Comparison of ENCODE assay signal across 20 mouse cellular contexts in the genomic region with DNA sequence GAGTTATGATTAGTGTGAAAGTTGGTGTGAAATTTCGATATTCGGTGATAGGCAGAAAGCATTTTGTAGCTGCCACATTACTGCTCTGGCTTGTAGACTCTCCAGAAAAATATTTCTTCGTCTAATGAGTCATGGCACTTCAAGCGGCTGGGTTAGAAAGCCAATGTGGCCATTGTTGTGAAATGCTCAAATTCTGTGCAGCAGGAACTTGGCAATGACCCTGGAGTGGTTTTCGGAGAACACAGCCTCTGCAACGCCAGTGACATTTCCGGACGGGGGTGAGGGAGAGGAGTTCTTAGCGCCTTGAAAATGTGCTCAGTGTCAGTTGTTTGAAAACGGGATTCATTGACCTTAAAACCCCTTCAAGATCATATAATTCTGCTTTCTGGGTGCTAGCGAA. TPM values are rescaled to one million over a fixed set of nuclear protein-coding genes. Genes with fewer than 3 reads are reported as not detected.
DNase-seq lines count a peak whose midpoint lies in the region; ATAC-seq and TF ChIP-seq lines count a peak whose summit lies in the region.
"Had no signal": no experiment of that assay in that cellular context is flagged by ENCODE, and none has a peak within 500 bp of the region (broad histone marks: within the 10 kb centered on the region; RNA-seq: fewer than 3 reads in every experiment).

No protein-coding gene starts in this region.

- no peak overlapping the region for H3K4me2 ChIP-seq in stomach, postnatal 0 days (replicated peaks; ENCODE audit: low read depth)
- no peak overlapping the region for H3K4me2 ChIP-seq in midbrain, embryonic 16.5 days (ENCODE audit: low read length)
- H3K4me2 ChIP-seq: heart, embryonic 12.5 days; liver, embryonic 11.5 days; midbrain, embryonic 12.5 days had no signal

- no peak overlapping the region for H3K9ac ChIP-seq in stomach, postnatal 0 days (ENCODE audit: low read length)
- H3K9ac ChIP-seq in midbrain, embryonic 16.5 days (ENCODE audit: low read depth, low read length) = no peak overlapping the region
- H3K9ac ChIP-seq: forebrain, postnatal 0 days; heart, embryonic 12.5 days; midbrain, embryonic 12.5 days had no signal

- intact Hi-C loops in left cerebral cortex, postnatal 4 days (cut with DNase I) = no loop called here

- no peaks in the 10 kb centered on the region for H3K27me3 ChIP-seq in stomach, postnatal 0 days (ENCODE audit: control insufficient read depth, insufficient read depth, low read length)
- H3K27me3 ChIP-seq in midbrain, embryonic 16.5 days (ENCODE audit: control insufficient read depth, insufficient read depth, low read depth, low read length) = no peaks in the 10 kb centered on the region
- H3K27me3 ChIP-seq: CH12.LX; heart, embryonic 12.5 days; midbrain, embryonic 12.5 days had no signal

- no peaks in the 10 kb centered on the region for H3K4me1 ChIP-seq in stomach, postnatal 0 days (replicated peaks; ENCODE audit: control insufficient read depth, insufficient read depth)
- no peaks in the 10 kb centered on the region for H3K4me1 ChIP-seq in midbrain, embryonic 16.5 days (ENCODE audit: control insufficient read depth, insufficient read depth, low read length)
- H3K4me1 ChIP-seq: embryonic facial prominence, embryonic 10.5 days; heart, embryonic 12.5 days; midbrain, embryonic 12.5 days had no signal

- ATAC-seq in stomach, postnatal 0 days (ENCODE audit: low FRiP score, low TSS enrichment) = no peak
- ATAC-seq in midbrain, embryonic 16.5 days = no peak
- ATAC-seq: forebrain, postnatal 0 days had no signal

- H3K36me3 ChIP-seq in stomach, postnatal 0 days (ENCODE audit: control insufficient read depth, insufficient read depth, low read length) = no peaks in the 10 kb centered on the region
- no peaks in the 10 kb centered on the region for H3K36me3 ChIP-seq in midbrain, embryonic 16.5 days (ENCODE audit: control insufficient read depth, insufficient read depth, low read length)
- H3K36me3 ChIP-seq: embryonic facial prominence, embryonic 10.5 days; heart, embryonic 12.5 days; midbrain, embryonic 12.5 days had no signal

- no peaks in the 10 kb centered on the region for H3K9me3 ChIP-seq in stomach, postnatal 0 days (ENCODE audit: control insufficient read depth, low read length)
- H3K9me3 ChIP-seq in midbrain, embryonic 16.5 days (replicated peaks; ENCODE audit: control insufficient read depth, low read length, poor library complexity, severe bottlenecking) = no peaks in the 10 kb centered on the region
- H3K9me3 ChIP-seq: embryonic facial prominence, embryonic 10.5 days; heart, embryonic 12.5 days; midbrain, embryonic 12.5 days had no signal

- no peak overlapping the region for H3K27ac ChIP-seq in stomach, postnatal 0 days (replicated peaks)
- no peak overlapping the region for H3K27ac ChIP-seq in midbrain, embryonic 16.5 days (ENCODE audit: low read length)
- H3K27ac ChIP-seq: embryonic facial prominence, embryonic 10.5 days; midbrain, embryonic 12.5 days had no signal

- TF ChIP-seq EP300 in stomach, postnatal 0 days (optimal IDR thresholded peaks at IDR 0.05) = no peak

- H3K4me3 ChIP-seq in stomach, postnatal 0 days (ENCODE audit: low read depth, low read length) = no peak overlapping the region
- H3K4me3 ChIP-seq in midbrain, embryonic 16.5 days (ENCODE audit: low read depth, low read length) = no peak overlapping the region
- H3K4me3 ChIP-seq: embryonic facial prominence, embryonic 10.5 days; heart, embryonic 12.5 days; midbrain, embryonic 12.5 days had no signal

- no peak for TF ChIP-seq CTCF in stomach, postnatal 0 days (IDR thresholded peaks at IDR 0.05; ENCODE audit: low read depth)

- peak; percentile 21 for DNase-seq in adrenal gland, adult 2 months
- no peak for DNase-seq in adrenal gland, adult 18-20 months (ENCODE audit: low spot score in 2 of 2)
- peak; percentile 22 for DNase-seq in left cerebral cortex, postnatal 4 days
- no peak for DNase-seq in left cerebral cortex, adult 18-20 months (ENCODE audit: low spot score in 2 of 2)
- peak; percentile 1 to 31 for DNase-seq in adrenal gland, postnatal 36 days
- peak; percentile 16 for DNase-seq in lung, postnatal 14 days
- no peak for DNase-seq in stomach, postnatal 0 days (ENCODE audit: low spot score)
- DNase-seq: forebrain, postnatal 0 days; heart, postnatal 4 days; kidney, adult 8-10 months; kidney, postnatal 36 days; right cerebral cortex, adult 18-20 months had no signal

- WGBS in stomach, postnatal 0 days = 66% methylated on average over 11 of the region's 11 CpGs
- 83% methylated on average over 11 of the region's 11 CpGs for WGBS in midbrain, embryonic 16.5 days

RNA-seq across cellular contexts. Expression of gene Col9a1, which starts 9.6 kb away (rescaled TPM):
- not detected for total RNA-seq in adrenal gland, adult 2 months (2021)
- not detected in 2 replicates for polyA plus RNA-seq in adrenal gland, adult 2 months (2012; rRNA removed)
- not detected for total RNA-seq in adrenal gland, adult 18-20 months (2021)
- total RNA-seq in left cerebral cortex, postnatal 4 days (2021) = 1 to 10 TPM; 2.0 to 3.0 TPM
- total RNA-seq in left cerebral cortex, adult 18-20 months (2021) = under 1 TPM; 0.56 to 0.60 TPM
- not detected for total RNA-seq in adrenal gland, postnatal 36 days (2021)
- polyA plus RNA-seq in stomach, postnatal 0 days (2015; fragmentation: Nextera tagmentation; extraction: Ambion mirVana) = 0.27 and 0.32 TPM in 2 replicates
- 1.7 and 1.8 TPM in 2 replicates for polyA plus RNA-seq in midbrain, embryonic 16.5 days (2015; fragmentation: Nextera tagmentation; extraction: Ambion mirVana)
- total RNA-seq: CH12.LX; granulocyte monocyte progenitor cell, adult 5-6 weeks had no signal
- polyA plus RNA-seq: small intestine, adult 2 months had no signal

Comparison
In these comparisons a context has a peak if more than half of its experiments do, and no peak if none do; other contexts are left out.
1. DNase-seq: peak in adrenal gland, adult 2 months (single experiment), left cerebral cortex, postnatal 4 days (single experiment), adrenal gland, postnatal 36 days (2 of 2) and lung, postnatal 14 days (single experiment); none in adrenal gland, adult 18-20 months (0 of 2), left cerebral cortex, adult 18-20 months (0 of 2) and stomach, postnatal 0 days (single experiment).